Mouse (Mus musculus): ENCODE results near the gene Mxra7.
"Not testable (repeated sequence)": the region's sequence is repeated elsewhere in the genome, so short reads cannot be mapped to it uniquely, and the experiment has no call there.

The Mxra7 gene

GRCm38 (mm10) chr11:116827534-116828165 lies at the start of gene Mxra7:
TSS of gene Mxra7 (minus strand) at chr11:116828046.
- peak; percentile 86 for DNase-seq (ENCODE audit: low spot score)

DNA sequence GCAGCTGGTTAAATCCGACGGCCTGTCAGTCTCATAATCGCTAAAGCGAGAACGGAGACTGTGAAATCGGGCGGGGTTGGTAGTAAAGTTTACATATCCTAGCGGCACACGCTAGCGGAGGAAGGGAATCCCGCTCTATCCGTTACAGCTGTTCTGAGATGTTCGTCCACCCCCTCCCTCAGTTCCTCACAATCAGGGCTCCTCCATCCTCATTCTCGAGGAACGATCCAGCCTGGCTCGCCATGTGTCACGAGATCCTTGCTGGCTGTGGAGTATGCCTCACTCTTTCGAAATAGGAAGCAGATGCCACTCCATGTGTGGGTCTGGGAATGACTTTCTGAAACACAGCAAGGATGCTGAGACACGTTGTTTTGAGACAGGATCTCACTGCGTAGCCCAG lies 46.1 kb upstream of the Mxra7 start:
- DNase-seq (ENCODE audit: low spot score) = no peak

- DNase-seq (ENCODE audit: low spot score) = no peak
Measured at GRCm38 (mm10) chr11:116871538-116871937, 43.7 kb upstream of the Mxra7 start.

DNA sequence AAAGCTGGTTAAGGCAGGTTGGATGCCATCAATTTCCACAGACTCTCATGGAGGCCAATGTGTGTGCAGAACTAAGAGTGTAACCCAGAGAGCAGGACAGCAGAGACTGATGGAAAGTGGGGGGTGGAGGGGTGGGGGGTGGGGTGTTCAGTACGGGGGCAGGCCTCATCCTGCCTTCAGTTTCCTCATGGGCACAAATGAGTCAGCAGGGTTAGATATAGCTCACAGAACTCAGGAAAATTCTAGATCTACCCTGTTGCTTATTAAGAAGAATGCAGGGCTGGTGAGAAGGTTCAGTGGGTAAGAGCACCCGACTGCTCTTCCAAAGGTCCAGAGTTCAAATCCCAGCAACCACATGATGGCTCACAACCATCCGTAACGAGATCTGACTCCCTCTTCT lies 41.8 kb upstream of the Mxra7 start:
- DNase-seq (ENCODE audit: low spot score) = no peak

- no peak for DNase-seq (ENCODE audit: low spot score)
Measured at GRCm38 (mm10) chr11:116869223-116869622, 41.4 kb upstream of the Mxra7 start.

- no peak for DNase-seq (ENCODE audit: low spot score)
Measured at GRCm38 (mm10) chr11:116868129-116868528, 40.3 kb upstream of the Mxra7 start.

DNA sequence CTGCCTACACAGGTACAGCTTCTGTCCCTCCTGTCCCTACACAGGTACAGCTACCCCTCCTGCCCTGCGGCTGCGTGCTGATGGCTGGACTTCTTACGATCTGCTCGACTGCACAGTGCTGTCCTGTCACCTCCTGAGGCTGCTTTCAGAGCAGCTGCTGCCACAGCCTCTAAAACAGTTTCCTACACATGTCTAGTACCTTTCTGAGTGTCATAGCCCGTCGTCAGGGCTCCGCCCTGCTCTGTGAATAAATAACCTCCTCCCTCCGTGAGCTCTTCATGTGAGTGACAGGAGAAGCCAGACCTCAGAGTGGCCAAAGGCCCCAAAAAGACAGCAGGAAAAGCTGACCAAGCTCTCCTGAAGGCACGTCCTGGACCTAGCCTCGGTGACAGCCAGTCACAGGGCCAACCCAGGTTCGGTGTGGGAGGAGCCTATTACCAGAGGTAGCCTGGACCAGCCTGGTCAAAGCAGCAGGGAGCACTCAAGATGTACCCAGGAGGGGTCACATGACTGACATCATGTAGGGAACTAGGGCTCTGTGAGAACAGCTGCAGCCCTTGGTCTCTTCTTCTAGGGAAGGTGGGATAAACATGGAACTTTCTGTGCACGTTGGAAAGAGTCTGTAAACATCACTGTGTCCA lies 38.2 kb upstream of the Mxra7 start:
- DNase-seq (ENCODE audit: low spot score) = no peak

DNA sequence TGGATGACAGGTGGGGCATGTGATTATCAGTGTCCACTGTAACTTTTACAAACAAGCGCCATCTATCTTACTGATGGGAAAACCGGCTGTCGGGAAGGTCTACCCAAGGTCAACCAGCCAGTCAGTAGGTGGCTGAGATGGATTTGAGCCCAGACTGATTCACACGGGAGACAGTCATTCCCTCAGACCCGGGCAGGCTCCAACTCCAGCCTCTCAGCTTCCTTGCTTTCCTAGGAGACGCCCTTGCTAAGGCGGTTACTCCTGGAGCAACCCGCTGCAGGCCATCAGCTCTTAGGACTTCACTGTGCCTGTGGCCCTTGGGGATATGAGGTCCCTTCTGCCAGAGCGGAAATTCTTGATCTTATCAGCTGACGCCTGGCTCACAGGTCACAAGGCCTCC lies 36.6 kb upstream of the Mxra7 start:
- no peak for DNase-seq (ENCODE audit: low spot score)

DNA sequence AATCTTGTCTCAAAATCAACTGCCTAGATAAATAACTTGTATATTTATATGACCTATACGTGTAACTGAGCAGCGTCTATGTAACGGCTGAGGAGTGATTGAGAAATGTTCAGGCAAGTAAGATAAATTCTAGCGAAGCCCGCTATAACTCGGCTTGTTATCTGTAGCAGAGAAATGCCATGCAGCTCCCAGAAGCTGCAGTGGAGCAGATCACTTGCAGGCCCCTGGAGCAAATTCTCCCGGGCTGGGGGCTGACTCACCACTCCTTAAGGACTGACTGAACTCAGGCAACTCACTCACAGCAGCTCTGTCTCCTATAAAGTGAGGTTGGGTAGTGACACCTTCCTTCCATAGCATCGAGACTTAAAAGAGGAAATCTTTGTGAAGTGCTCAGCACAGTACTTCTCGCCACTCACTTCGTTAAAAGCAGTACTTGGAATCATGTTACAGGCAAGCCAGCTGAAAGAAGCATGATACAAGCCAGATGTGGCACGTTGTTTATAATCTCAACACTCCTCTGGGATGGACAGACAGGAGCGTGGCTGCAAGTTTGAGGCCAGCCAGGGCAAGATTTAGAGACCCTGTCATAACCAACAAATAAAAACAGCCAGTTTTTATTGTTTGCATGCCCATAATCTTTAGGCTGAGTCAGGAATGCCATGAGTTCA lies 29.5 kb upstream of the Mxra7 start:
- peak; percentile 48 for DNase-seq (ENCODE audit: low spot score)

- DNase-seq (ENCODE audit: low spot score) = no peak
Measured at GRCm38 (mm10) chr11:116854279-116854678, 26.4 kb upstream of the Mxra7 start.

GRCm38 (mm10) chr11:116853512-116853928 lies 25.7 kb upstream of the Mxra7 start:
- peak; percentile 97 for DNase-seq (ENCODE audit: low spot score)

- DNase-seq (ENCODE audit: low spot score) = peak; percentile 97
Measured at GRCm38 (mm10) chr11:116852891-116853511, 25.2 kb upstream of the Mxra7 start, which contains the start of gene Srsf2. TSS of gene Srsf2 (minus strand) at chr11:116853094.

DNA sequence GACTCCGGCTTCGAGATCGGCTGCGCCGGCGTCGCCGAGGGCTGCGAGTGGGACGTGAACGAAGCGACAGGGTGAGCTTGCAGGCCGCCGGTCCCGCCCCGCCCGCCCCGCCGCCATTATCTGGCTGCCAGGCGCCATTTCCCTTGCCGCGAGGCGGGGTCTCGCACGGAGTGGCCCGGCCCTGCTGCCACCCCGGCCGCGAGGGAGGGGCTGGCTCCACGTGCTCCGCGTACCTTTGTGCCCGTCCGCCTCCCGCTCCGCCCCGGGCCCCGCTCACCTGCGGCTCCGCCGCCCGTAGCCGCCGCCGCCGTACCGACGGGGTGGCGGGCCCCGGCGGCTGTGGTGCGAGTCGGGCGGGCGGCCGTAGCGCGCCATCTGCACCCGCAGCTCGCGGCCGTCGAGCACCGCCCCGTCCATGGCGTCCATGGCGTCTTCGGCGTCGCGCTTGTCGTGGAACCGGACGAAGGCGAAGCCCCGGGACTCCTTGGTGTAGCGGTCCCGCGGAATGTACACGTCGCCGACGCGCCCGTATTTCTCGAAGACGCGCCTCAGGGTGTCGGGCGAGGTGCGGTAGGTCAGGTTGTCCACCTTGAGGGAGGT lies 24.5 kb upstream of the Mxra7 start, which contains the start of gene Mfsd11:
Mfsd11 (plus strand) TSS at position 150 of the 600 bp plus-strand sequence.
- peak; percentile 71 for DNase-seq (ENCODE audit: low spot score)

GRCm38 (mm10) chr11:116851576-116852290 lies 23.9 kb upstream of the Mxra7 start:
- peak; percentile 43 for DNase-seq (ENCODE audit: low spot score)

DNA sequence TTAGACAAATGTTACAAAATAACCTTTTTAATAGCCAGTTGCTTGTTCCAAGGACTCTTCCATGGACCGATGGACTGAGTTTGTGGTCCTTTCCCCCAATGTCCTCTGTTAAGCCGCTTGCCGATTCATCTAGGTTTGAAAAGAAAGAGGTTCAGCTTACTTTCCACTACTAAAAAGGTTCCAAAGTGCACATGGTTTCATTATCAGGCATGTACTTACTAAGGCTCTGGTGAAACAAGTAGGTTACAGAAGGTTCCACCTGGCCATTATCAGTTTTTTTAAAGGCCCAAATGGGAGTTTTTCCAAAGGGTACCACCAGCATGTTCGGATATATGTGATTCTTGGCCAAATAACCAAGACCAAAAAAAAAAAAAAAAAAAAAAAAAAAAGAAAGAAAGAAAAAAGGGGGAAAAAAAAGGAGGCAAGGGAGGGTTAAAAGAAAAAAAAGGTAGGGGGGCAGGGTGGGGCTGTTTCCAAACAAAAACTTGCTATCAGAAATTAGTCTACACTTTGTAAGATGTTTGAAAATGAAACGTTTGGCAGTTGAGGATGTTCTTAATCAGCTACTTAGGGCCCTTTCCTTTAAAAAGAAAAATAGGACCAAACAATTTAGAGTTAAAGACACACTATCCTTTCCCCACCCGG lies 23.1 kb upstream of the Mxra7 start:
- no peak for DNase-seq (ENCODE audit: low spot score)

GRCm38 (mm10) chr11:116850085-116850484 lies 22.2 kb upstream of the Mxra7 start:
- no peak for DNase-seq (ENCODE audit: low spot score)

DNA sequence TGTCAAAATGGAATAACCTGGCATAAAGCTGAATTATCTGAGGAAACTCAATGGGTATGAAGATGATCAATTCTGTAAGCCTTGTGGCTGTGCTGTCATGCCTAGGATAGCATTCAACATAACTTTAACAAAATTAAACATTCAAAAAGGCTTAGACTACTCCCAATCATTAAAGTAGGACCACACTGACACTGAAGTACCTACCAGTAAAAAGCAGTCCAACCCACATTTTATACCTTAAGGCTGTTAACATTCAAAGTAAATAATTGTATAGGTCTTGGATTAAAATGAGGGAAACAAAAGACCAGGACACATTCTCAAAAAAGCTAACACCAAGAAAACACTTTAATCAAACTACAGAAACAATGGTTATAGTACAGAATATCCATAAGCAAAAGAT lies 21.7 kb upstream of the Mxra7 start:
- no peak for DNase-seq (ENCODE audit: low spot score)

- DNase-seq (ENCODE audit: low spot score) = not testable (repeated sequence)
Measured at GRCm38 (mm10) chr11:116848877-116849178, 21.0 kb upstream of the Mxra7 start.

DNA sequence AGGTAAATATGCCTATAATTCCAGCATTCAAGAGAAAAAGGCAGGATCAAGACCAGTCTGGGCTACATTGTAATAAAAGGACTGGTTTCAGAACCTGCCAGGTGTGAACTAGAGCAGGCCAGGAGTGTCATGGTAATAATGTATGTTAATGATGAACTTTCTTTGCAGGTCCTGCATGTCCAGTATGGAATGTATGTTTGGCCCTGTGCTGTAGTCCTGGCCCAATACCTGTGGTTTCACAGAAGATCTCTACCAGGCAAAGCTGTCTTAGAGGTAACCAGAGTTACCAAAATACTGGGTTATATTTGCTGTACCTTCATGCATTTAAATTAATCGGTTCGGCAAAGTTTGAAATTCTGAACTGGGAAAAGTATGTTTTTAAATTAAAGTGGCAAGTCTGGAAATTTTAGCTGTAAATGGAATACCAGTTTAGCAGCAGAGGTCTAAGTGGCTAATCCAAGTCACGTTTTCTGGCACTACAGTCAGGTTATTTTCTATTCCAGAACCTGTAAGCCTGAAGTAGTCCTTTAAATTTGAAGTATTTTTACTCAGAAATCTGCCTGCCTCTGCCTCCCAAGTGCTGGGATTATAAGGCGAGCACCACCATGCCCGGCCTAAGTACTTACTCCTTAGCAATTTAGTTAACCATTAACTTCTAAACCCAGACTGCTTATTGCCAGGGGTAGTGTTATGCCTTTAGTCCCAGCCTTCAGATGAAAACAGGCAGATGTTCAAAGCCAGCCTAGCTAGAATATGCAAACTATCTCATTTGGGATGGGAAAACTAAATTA lies 20.4 kb upstream of the Mxra7 start:
- no peak for DNase-seq (ENCODE audit: low spot score)

Measured in embryo, embryonic 10.5 days (tissue).